Mouse (Mus musculus): ENCODE measurements at regions not wholly inside any gene's neighbourhood (a gene's known extent, or its start where the extent isn't known, plus 50 kb on each side); places are given as distances from the start of the nearest gene placed in this dataset.

GRCm38 (mm10) chr4:53915326-53915725 lies 89.5 kb downstream of the Tmem38b start:
- no peaks in the 10 kb centered on the region for H3K36me3 ChIP-seq (ENCODE audit: control insufficient read depth, insufficient read depth, low read length)
- H3K4me1 ChIP-seq (ENCODE audit: control insufficient read depth, insufficient read depth, low read length): no peaks in the 10 kb centered on the region
- H3K4me2 ChIP-seq: no peak overlapping the region
- H3K9me3 ChIP-seq (replicated peaks; ENCODE audit: control insufficient read depth, low read length): no peaks in the 10 kb centered on the region
- H3K27ac ChIP-seq (ENCODE audit: low read depth, low read length): no peak overlapping the region
- H3K27me3 ChIP-seq (ENCODE audit: control insufficient read depth, insufficient read depth, low read length): no peaks in the 10 kb centered on the region
- H3K4me3 ChIP-seq (ENCODE audit: low read depth, low read length): no peak overlapping the region
- H3K9ac ChIP-seq (ENCODE audit: low read depth, low read length): no peak overlapping the region
- ATAC-seq (replicated peaks; ENCODE audit: insufficient number of reproducible peaks, low FRiP score, low TSS enrichment): no peak

- H3K4me1 ChIP-seq (ENCODE audit: control insufficient read depth, insufficient read depth, low read length): no peaks in the 10 kb centered on the region
- no peak overlapping the region for H3K4me2 ChIP-seq
- ATAC-seq (replicated peaks; ENCODE audit: insufficient number of reproducible peaks, low FRiP score, low TSS enrichment): no peak
- no peak overlapping the region for H3K9ac ChIP-seq (ENCODE audit: low read depth, low read length)
- H3K27ac ChIP-seq (ENCODE audit: low read depth, low read length): no peak overlapping the region
- H3K36me3 ChIP-seq (ENCODE audit: control insufficient read depth, insufficient read depth, low read length): no peaks in the 10 kb centered on the region
- no peak overlapping the region for H3K4me3 ChIP-seq (ENCODE audit: low read depth, low read length)
- no peaks in the 10 kb centered on the region for H3K9me3 ChIP-seq (replicated peaks; ENCODE audit: control insufficient read depth, low read length)
- H3K27me3 ChIP-seq (ENCODE audit: control insufficient read depth, insufficient read depth, low read length): no peaks in the 10 kb centered on the region
These were observed 93.3 kb downstream of the Tmem38b start for GRCm38 (mm10) chr4:53919188-53919587.

GRCm38 (mm10) chr4:53920587-53920986 lies 94.7 kb downstream of the Tmem38b start:
- Histone ChIP-seq H3K27me3 (ENCODE audit: control insufficient read depth, insufficient read depth, low read length) (no peaks in the 10 kb centered on the region), H3K4me3 (ENCODE audit: low read depth, low read length) (no peak overlapping the region), H3K4me2 (no peak overlapping the region), H3K27ac (ENCODE audit: low read depth, low read length) (no peak overlapping the region), H3K36me3 (ENCODE audit: control insufficient read depth, insufficient read depth, low read length) (no peaks in the 10 kb centered on the region), H3K4me1 (ENCODE audit: control insufficient read depth, insufficient read depth, low read length) (no peaks in the 10 kb centered on the region; the same call in 1 of the 2 replicates), H3K9me3 (replicated peaks; ENCODE audit: control insufficient read depth, low read length) (no peaks in the 10 kb centered on the region), H3K9ac (ENCODE audit: low read depth, low read length) (no peak overlapping the region)
- 57% methylated on average over 2 of the region's 2 CpGs for WGBS (ENCODE audit: insufficient replicate concordance)
- ATAC-seq (replicated peaks; ENCODE audit: insufficient number of reproducible peaks, low FRiP score, low TSS enrichment): no peak

- no peak overlapping the region for H3K4me2 ChIP-seq
These were observed 105.2 kb downstream of the Tmem38b start for GRCm38 (mm10) chr4:53931068-53931467.

GRCm38 (mm10) chr4:53931499-53931898 lies 105.7 kb downstream of the Tmem38b start:
- Histone ChIP-seq H3K4me1 (ENCODE audit: control insufficient read depth, insufficient read depth, low read length) (no peaks in the 10 kb centered on the region), H3K4me2 (peak overlapping the region; percentile 58), H3K36me3 (ENCODE audit: control insufficient read depth, insufficient read depth, low read length) (no peaks in the 10 kb centered on the region), H3K9ac (ENCODE audit: low read depth, low read length) (no peak overlapping the region), H3K9me3 (replicated peaks; ENCODE audit: control insufficient read depth, low read length) (no peaks in the 10 kb centered on the region), H3K27me3 (ENCODE audit: control insufficient read depth, insufficient read depth, low read length) (no peaks in the 10 kb centered on the region), H3K27ac (ENCODE audit: low read depth, low read length) (no peak overlapping the region), H3K4me3 (ENCODE audit: low read depth, low read length) (peak overlapping the region; percentile 30)
- ATAC-seq (replicated peaks; ENCODE audit: insufficient number of reproducible peaks, low FRiP score, low TSS enrichment): peak; percentile 55; the same call in 1 of the 2 replicates
- WGBS (ENCODE audit: insufficient replicate concordance): 9% methylated on average over 10 of the region's 10 CpGs

More at GRCm38 (mm10) chr4:53931068-53931467, 105.2 kb downstream of the Tmem38b start:
- no peak overlapping the region for H3K27ac ChIP-seq (ENCODE audit: low read depth, low read length)
- ATAC-seq (replicated peaks; ENCODE audit: insufficient number of reproducible peaks, low FRiP score, low TSS enrichment): no peak
- no peaks in the 10 kb centered on the region for H3K9me3 ChIP-seq (replicated peaks; ENCODE audit: control insufficient read depth, low read length)
- no peaks in the 10 kb centered on the region for H3K27me3 ChIP-seq (ENCODE audit: control insufficient read depth, insufficient read depth, low read length)
- H3K4me1 ChIP-seq (ENCODE audit: control insufficient read depth, insufficient read depth, low read length): no peaks in the 10 kb centered on the region
- H3K9ac ChIP-seq (ENCODE audit: low read depth, low read length): no peak overlapping the region
- no peaks in the 10 kb centered on the region for H3K36me3 ChIP-seq (ENCODE audit: control insufficient read depth, insufficient read depth, low read length)
- WGBS (ENCODE audit: insufficient replicate concordance): 88% methylated on average over 3 of the region's 3 CpGs
- H3K4me3 ChIP-seq (ENCODE audit: low read depth, low read length): no peak overlapping the region

- 43% methylated on average over 5 of the region's 5 CpGs for WGBS (ENCODE audit: insufficient replicate concordance)
- H3K9ac ChIP-seq (ENCODE audit: low read depth, low read length): no peak overlapping the region
- H3K4me1 ChIP-seq (ENCODE audit: control insufficient read depth, insufficient read depth, low read length): no peaks in the 10 kb centered on the region
- H3K4me3 ChIP-seq (ENCODE audit: low read depth, low read length): no peak overlapping the region
- H3K4me2 ChIP-seq: no peak overlapping the region
- ATAC-seq (replicated peaks; ENCODE audit: insufficient number of reproducible peaks, low FRiP score, low TSS enrichment): 0 out of 2 replicates have a peak, but pooled peaks have one; percentile 18
- no peak overlapping the region for H3K27ac ChIP-seq (ENCODE audit: low read depth, low read length)
- no peaks in the 10 kb centered on the region for H3K27me3 ChIP-seq (ENCODE audit: control insufficient read depth, insufficient read depth, low read length)
- H3K36me3 ChIP-seq (ENCODE audit: control insufficient read depth, insufficient read depth, low read length): no peaks in the 10 kb centered on the region
- H3K9me3 ChIP-seq (replicated peaks; ENCODE audit: control insufficient read depth, low read length): no peaks in the 10 kb centered on the region
These were observed 109.5 kb downstream of the Tmem38b start for GRCm38 (mm10) chr4:53935306-53935705.

- no peak for ATAC-seq (replicated peaks; ENCODE audit: insufficient number of reproducible peaks, low FRiP score, low TSS enrichment)
- no peak overlapping the region for H3K27ac ChIP-seq (ENCODE audit: low read depth, low read length)
- WGBS (ENCODE audit: insufficient replicate concordance): 84% methylated on average over 7 of the region's 7 CpGs
These were observed 122.9 kb downstream of the Tmem38b start for GRCm38 (mm10) chr4:53948736-53949135.

GRCm38 (mm10) chr4:53949164-53949563 lies 123.3 kb downstream of the Tmem38b start:
- peaks cover 9% of the 10 kb centered on the region for H3K4me1 ChIP-seq (ENCODE audit: control insufficient read depth, insufficient read depth, low read length)
- no peaks in the 10 kb centered on the region for H3K36me3 ChIP-seq (ENCODE audit: control insufficient read depth, insufficient read depth, low read length)
- H3K9me3 ChIP-seq (replicated peaks; ENCODE audit: control insufficient read depth, low read length): no peaks in the 10 kb centered on the region
- H3K4me2 ChIP-seq: no peak overlapping the region
- 81% methylated on average over 3 of the region's 3 CpGs for WGBS (ENCODE audit: insufficient replicate concordance)
- no peak overlapping the region for H3K4me3 ChIP-seq (ENCODE audit: low read depth, low read length)
- H3K27me3 ChIP-seq (ENCODE audit: control insufficient read depth, insufficient read depth, low read length): no peaks in the 10 kb centered on the region
- no peak overlapping the region for H3K9ac ChIP-seq (ENCODE audit: low read depth, low read length)
- H3K27ac ChIP-seq (ENCODE audit: low read depth, low read length): no peak overlapping the region
- ATAC-seq (replicated peaks; ENCODE audit: insufficient number of reproducible peaks, low FRiP score, low TSS enrichment): no peak

More at GRCm38 (mm10) chr4:53948736-53949135, 122.9 kb downstream of the Tmem38b start:
- Histone ChIP-seq H3K27me3 (ENCODE audit: control insufficient read depth, insufficient read depth, low read length) (no peaks in the 10 kb centered on the region), H3K4me3 (ENCODE audit: low read depth, low read length) (no peak overlapping the region), H3K9ac (ENCODE audit: low read depth, low read length) (no peak overlapping the region), H3K9me3 (replicated peaks; ENCODE audit: control insufficient read depth, low read length) (no peaks in the 10 kb centered on the region), H3K36me3 (ENCODE audit: control insufficient read depth, insufficient read depth, low read length) (no peaks in the 10 kb centered on the region), H3K4me2 (no peak overlapping the region), H3K4me1 (ENCODE audit: control insufficient read depth, insufficient read depth, low read length) (peaks cover 9% of the 10 kb centered on the region)

GRCm38 (mm10) chr4:53950496-53950895 lies 124.7 kb downstream of the Tmem38b start:
- WGBS (ENCODE audit: insufficient replicate concordance): 69% methylated on average over 6 of the region's 6 CpGs
- no peak overlapping the region for H3K9ac ChIP-seq (ENCODE audit: low read depth, low read length)
- no peaks in the 10 kb centered on the region for H3K36me3 ChIP-seq (ENCODE audit: control insufficient read depth, insufficient read depth, low read length)
- no peaks in the 10 kb centered on the region for H3K27me3 ChIP-seq (ENCODE audit: control insufficient read depth, insufficient read depth, low read length)
- H3K4me1 ChIP-seq (ENCODE audit: control insufficient read depth, insufficient read depth, low read length): peaks cover 9% of the 10 kb centered on the region
- no peak overlapping the region for H3K4me2 ChIP-seq
- no peaks in the 10 kb centered on the region for H3K9me3 ChIP-seq (replicated peaks; ENCODE audit: control insufficient read depth, low read length)
- H3K27ac ChIP-seq (ENCODE audit: low read depth, low read length): no peak overlapping the region
- ATAC-seq (replicated peaks; ENCODE audit: insufficient number of reproducible peaks, low FRiP score, low TSS enrichment): no peak
- H3K4me3 ChIP-seq (ENCODE audit: low read depth, low read length): no peak overlapping the region

Data from heart, embryonic 11.5 days (tissue).